Mouse (Mus musculus): Measurements from ENCODE around the gene Nhsl1.

DNA sequence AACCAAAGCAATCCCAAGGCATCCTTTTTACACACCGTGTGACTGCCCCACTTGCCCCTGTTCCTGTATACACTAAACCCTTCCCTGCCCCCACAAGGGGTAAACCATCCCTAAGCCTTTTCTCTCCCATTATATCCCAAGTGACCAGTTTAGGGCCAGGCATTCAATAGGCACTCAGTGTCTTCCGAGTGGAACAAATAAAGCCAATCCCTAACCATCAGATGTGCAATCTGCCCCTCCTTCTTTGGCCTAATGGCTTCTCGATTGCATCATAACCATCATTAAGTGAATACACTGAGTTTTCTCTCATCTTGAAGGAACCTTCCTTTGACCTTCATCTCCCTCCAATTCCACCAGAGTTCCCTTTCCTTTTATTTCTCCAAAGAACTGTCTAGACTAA lies 183.2 kb downstream of the Nhsl1 start:
- TF ChIP-seq CTCF (IDR thresholded peaks at IDR 0.05; ENCODE audit: low read depth, low read length) (no peak), POLR2A (IDR thresholded peaks at IDR 0.05; ENCODE audit: borderline replicate concordance, low read depth, low read length) (no peak)
